Mouse (Mus musculus): Measurements from ENCODE around the gene Zzef1.

DNA sequence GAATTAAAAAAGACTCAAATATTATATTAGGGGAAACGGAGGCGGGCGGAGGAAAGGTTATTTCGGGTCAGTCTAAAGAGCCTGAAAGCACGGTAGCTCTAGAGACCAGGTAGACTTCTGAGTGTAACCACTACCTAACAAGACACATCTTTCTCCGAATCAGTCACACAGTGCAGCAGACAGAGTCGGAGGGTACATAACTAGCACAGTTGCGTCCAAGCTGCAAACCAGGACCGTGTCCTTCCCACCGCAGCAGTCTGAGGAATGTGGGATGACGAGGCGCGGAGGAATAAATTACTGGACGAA is 924 bp upstream of the Zzef1 start:
- TF ChIP-seq CTCF (IDR thresholded peaks at IDR 0.05; ENCODE audit: control insufficient read depth, insufficient read depth, insufficient replicate concordance, low read depth, low read length) (no peak), POLR2A (IDR thresholded peaks at IDR 0.05; ENCODE audit: control insufficient read depth, low read depth, low read length) (no peak)
